Mouse (Mus musculus) adipocyte (in vitro differentiated cells): ENCODE measurements around the gene Gemin4.
"Not testable (repeated sequence)": the region's sequence is repeated elsewhere in the genome, so short reads cannot be mapped to it uniquely, and the experiment has no call there.

Experiments used
- DNase-seq: peaks from one replicate; pipeline ENCODE4 v3.0.0-alpha.2; 2016; ENCODE audit warnings: low spot score

Gene Gemin4

DNA sequence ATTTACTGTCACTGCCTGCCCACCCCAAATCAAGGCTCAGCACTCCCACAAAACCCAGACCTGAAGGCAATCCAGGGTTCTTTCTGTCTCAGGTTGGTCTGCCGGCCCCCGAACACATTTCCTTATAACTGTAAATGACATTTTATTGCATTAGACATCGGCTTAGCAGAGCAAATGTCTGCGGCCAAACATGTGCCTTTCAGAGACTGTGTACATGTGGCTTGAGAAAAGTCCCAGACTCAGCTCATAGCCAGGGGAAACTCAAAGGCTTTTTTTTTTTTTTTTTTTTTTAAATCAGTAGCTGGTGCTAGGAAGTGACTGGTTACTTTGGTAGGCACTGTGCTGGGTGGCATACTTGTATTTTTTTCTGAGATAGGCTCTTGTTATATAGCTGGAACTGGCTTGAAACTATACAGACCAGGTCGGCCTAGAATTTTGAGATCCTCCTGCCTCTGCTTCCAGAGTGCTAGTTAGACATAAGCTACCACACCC, 1.4 kb downstream of the Gemin4 start:
- DNase-seq, result no peak

DNA sequence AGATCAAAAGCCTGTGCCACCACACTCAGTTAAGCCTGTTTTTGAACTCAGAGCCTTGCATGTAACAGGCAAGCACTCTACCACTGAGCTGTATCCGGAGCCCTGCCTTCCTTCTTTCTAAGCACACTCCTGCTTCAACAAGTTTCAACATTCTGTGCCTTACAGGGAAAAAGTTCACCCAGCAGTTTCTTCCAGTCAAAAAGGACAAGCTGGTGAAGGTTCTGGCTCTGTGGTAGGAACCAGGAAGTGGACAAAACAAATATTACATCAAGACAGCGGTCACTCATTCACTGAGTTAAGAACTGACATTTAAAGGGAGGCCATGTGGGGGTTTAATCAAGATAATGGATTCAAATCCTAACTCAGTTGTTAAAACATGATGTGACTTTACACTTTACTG, 2.5 kb downstream of the Gemin4 start:
- peak; percentile 56 for DNase-seq

DNA sequence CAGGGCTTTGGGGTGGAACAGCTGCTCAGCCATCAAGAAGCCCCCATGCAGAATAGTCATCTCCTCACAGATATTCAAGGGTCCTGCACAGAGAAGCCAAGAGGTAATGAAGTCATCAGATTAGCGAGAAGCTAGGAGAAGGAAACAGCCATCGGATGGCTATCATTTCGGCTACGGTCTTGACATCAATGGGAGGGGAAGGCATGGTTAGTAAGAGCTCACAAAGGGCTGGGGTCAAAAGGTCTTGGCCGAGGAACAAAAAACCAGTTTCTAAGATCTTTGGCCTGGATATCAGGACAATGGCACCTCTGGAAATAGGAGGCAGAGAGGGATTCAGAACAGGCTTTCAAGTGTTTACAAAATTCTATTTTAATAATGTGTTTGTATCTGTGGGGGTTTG, 3.6 kb downstream of the Gemin4 start:
- DNase-seq, result no peak

DNA sequence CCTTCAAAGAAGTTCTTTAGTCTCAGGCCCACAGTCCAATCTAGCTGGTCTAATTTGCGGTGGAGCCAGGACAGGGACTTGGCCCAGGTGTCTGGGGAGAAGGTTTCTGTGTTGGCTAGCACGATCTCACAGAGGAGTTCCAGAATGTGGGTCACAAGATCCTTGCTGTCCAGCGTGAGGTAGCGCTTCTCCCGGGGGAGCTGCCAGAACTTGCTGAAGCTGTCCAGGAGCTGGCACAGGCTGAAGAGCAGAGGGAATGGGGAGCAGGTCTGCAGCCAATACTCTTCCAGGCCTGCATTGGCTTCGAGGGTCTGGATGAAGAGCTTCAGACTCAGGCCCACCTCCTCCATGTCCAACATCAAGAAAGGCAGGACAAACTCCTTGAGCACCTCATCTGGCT, 5.9 kb downstream of the Gemin4 start:
- not testable (repeated sequence) for DNase-seq

DNA sequence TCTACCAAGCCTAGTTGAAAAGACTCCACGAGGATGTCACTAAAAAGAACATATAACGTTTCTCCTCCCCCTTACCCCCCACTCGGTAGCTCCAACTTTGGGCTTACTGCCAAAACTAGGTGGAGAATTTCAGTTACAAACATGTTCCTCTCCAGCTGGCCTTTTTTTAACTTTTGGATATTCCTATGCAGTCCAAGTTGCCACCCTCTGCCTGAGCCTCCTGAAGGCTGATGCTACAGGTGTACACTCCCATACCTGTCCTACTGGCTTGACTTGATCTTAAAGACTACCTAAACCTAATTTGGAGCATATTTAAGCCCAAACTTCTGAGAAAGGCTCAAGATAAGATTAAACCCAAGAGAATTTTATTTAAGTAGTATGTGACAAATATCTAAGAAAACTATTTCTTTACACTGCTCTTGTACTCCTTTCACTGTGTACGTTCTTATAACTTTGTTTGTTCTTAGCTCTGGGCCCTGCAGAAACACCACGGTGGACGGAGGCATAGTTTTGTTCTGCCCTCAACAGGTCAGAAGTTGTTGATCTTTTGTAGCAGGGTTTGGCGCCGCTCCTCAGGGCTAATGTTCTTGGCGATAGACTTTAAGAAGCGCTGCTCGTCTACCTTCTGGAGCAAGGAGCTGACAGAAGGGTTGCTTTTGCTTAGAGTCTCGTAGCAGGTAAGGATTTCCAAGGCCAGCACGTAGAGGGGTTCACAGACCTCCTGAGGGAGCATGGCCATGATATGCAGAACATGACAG, 7.1 kb downstream of the Gemin4 start:
- no peak for DNase-seq

DNA sequence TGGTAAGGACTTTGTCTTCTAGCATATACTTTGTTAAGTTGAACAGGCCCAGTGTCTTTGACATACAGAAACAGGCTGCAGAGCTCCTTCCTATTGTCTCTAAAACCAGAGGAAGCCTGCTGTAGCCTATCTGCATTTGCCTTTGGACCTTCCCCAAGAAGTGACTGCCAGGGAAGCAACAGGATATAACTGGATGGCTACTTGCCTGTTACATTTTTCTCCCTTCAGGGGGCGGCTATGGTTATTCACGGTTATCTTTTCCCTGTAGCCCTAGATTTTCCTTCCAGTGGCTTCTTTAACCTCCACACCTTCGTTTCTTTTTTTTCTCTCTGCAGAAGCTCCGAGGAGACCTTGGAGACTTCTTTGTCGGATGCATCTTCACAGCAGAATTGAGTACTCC, 10.7 kb downstream of the Gemin4 start:
- no peak for DNase-seq

DNA sequence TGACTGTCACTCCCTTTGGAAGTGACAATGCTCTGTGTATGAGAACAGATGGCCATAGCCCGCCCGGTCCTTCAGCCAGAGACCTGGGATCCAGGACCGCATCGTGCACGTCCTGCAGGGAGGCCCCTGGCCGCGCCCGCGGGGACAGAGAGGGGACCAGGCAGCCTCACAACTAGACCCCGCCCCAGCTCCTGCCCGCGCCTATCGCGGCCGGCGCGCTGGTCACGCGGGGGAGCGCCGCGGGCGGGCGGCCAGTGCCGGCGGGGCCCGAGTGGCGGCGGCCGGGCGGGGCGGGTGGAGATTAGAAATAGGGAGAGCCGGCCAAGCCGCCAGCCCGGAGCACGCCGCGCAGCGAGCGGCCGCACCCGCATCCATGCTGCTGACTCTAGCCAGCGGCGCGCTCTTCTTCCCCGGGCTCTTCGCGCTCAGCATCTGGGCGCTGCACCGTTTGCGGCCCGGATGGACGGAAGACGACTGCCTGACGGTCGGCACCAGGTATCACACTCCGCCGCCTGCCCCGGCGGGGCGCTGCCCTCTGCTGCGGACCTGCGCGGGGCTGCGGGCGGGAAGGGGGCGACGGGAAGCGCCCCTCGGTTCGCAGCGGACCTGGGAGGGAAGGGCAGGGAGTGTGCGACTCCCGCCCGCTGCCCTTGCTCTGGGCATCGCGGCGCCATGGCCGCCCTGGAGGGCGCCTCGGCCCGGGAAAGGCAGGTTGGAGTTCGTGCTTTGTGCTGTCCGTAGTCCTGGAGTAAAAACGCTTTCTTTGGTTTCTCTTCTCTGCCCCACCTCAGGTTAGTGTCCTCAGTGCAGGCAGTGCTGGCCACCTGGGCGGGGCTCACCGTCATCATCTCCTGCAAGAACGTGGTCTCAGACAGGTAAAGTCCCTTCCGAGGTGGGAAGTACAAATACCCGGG, 15.4 kb downstream of the Gemin4 start:
- DNase-seq, result peak; percentile 48

DNA sequence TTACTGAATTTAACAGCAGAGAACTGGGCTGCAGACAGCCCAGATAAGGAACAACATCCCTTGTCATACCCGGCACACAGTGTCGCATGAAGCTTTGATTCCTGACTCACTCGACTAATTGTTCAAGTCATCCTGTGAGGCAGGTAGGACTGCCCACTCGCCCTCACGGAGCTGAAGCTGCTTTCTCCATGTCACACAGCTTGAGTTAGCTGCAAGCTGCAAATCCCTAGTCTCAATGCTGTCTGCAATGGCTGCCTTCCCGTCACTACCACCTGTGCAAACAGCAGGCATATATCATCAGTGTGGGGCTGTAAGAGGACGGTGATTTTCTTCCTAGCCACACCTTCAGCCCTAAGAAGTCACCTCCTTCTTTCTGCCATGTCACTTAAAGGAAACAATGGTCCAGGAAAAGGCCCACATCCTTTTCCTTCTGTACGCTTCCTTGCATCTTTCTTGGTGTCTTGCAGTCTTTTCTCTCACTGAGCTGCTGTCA, 20.4 kb downstream of the Gemin4 start:
- DNase-seq, result no peak

DNA sequence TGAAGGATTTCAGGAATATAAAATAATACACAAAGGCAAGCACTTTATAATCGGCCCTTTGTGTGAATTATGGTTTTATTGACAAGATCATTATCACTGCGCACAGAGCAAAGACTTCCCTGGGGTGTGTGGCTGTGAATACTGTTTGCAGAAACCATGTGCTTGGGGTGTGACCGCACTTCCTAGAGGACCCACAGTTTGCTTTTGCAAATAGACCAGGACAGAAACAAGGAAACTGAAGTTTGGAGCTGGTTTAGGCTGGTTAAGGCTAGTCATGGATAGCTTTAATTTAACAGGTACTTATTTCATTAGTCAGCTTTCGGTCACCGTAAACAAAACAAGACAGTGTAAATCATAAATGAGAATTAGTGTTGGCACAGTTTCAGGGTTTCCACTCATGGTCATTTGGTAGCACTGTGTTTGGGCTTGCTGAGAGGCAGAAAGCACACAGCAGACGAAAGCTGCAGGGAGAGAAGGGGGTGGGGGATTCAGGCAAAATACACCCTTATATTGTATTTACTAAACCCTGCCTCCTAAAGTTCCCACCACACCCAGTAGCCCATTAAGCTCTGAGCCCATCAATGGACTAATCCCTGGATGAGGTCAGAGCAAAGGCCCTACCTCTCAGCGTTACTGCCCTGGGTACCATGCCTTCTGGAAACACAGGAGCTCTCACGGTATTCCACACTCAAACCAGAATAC, 21.0 kb downstream of the Gemin4 start:
- DNase-seq, result no peak

DNA sequence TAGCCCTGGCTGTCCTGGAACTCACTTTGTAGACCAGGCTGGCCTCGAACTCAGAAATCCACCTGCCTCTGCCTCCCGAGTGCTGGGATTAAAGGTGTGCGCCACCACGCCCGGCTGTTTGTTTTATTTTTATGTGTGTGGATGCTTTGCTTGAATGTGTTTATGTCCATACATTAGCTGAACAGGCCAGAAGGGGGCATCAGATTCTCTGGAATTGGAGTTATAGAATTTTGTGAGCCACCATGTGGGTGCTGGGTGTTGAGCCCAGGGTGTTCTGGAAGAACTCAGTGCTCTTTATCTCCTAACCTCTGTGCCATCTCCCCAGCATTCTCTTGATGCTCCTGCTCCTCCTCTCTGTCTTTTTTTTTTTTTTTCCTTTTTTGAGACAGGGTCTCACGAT, 30.6 kb downstream of the Gemin4 start:
- DNase-seq, result no peak

DNA sequence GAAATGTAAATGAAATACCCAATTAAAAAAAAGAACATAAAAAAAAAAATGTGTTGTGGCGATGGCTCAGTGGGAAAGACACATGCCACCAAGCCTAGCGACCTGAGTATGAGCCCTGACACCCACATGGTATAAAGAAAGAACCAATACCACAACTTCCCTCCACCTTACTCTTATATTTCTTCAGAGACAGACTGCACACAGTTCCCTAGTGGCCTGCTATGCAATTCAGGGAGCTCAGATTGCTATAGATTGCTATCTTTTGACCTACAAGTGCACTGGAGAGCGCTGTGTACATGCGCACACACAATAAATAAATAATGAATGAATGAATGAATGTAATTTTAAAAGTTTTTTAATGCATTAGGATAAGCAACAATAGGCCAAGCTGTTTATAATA, 33.7 kb downstream of the Gemin4 start:
- DNase-seq, result no peak

DNA sequence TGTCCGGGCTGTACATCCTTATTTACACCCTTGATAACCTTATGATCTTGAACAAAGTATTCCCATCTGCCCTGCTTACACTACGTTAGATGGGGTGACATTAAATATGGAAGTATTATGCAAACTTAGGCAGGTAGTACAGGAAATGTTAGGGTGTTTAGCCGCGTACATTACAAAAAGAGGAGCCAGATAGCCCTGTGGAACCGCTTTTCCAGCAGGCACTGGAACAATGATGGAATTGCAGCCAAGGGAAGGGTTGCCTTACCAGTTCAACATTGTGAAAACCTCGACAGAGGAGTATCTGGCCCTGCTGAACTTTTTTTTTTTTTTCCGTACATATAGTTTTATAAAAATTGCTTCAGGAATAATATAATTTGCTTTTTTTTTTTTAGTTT, 37.3 kb downstream of the Gemin4 start:
- peak; percentile 41 for DNase-seq

DNA sequence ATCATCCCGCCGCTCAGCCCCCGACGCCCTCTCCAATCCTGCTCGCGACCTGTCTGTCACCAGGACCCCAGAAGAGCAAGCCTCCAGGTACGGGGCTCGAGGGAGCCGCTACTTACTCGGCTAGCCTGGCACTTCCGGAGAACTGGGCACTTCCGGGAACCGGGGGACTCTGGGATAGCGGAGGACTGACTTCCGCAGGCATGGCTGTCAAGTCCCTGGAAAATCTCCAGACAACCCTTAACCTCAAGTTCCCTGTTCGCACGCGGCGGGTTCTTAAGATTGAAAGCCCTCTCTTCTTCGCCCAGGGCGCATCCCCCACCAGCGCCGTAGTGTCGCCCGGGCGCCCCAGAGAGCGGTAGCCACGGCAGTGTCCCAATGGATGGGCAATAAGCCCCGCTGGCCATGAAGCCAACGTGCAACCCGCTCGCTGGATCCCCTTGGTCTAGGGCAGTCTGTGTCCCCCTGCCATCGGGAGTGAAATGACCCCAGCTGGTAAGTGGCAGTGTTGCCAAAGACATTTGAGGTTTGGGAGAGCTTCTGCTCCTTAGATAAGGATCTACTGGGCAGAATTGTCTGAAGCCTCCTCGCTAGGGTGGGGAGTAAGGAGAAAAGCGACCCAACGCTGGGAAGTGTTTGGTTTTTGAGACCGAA, 37.8 kb downstream of the Gemin4 start, which contains the start of the genes Vps53 and Fam57a:
Vps53 (minus strand) TSS at position 153 of the 651 bp plus-strand sequence.
Fam57a (plus strand) TSS at position 177 of the 651 bp plus-strand sequence.
- DNase-seq, result peak; percentile 92

DNA sequence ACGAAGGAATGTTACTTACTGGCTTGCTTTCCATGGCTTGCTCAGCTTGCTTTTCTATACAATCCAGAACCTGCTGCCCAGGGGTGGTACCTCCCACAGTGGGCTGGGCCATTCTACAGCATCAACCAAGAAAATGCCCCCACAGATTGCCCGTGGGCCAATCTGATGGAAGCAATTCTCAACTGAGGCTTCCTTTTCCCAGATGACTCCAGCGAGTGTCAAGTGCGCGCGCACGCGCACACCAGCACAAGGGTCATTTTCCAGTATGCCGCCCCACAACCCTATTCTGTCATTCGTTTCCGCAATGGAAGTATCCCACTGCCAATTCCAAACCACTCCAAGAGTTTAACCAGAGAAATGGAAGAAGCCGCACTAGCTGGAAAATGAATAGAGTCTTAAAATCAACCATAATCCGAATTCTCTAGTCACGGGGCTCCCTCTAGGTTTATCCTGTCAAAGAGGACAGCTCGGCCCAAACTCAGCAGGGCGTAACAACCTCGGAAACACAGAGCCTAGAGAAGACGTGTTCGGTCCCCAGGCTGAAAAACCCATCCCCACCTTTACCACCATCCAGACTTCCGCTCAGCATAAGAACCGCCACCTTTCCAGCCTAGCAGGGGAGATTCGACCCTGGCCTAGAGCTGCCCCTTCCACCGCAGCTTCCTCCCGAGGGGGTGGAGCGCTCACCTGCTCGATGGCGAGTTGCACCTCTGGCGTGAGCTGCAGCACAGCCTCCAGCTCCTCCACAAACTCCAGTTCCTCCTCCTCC, 38.6 kb downstream of the Gemin4 start:
- peak; percentile 56 for DNase-seq

DNA sequence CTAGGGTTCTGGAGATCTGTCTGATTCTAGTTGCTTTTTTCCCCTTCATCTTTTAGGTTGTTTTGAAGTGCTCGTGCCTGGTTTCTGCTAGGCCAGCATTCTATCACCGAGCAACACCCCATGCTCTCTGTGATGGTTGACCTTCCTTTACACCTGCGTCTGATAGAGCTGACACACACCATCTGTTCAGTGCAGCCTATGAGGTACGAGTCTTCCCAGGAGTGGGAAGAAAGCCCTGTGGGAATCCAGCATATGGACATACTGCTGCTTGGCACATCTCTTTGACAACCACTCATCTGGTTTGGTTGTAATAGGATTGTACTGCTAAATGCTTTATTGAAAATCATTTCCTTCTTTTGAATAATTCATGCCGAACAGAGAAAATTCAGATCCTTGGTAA, 47.3 kb downstream of the Gemin4 start:
- no peak for DNase-seq

DNA sequence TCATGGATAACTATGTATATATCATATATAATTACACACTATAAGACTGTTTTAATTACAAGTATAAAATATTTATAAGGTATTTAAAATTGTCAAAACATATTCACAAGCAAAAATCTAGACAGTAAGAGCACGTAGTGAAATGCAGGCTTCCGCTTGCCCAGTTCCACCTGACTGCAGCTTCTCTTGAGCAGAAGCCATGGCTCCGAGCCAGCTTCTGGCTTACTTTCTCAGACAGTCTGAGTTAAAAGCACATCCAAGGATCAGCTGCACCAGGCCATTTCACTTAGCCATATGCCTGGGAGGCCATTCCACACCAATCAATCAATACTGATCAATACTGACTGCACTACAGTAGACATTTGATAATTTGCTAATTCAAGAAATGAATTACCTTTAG, 48.5 kb downstream of the Gemin4 start:
- DNase-seq, result peak; percentile 32

DNA sequence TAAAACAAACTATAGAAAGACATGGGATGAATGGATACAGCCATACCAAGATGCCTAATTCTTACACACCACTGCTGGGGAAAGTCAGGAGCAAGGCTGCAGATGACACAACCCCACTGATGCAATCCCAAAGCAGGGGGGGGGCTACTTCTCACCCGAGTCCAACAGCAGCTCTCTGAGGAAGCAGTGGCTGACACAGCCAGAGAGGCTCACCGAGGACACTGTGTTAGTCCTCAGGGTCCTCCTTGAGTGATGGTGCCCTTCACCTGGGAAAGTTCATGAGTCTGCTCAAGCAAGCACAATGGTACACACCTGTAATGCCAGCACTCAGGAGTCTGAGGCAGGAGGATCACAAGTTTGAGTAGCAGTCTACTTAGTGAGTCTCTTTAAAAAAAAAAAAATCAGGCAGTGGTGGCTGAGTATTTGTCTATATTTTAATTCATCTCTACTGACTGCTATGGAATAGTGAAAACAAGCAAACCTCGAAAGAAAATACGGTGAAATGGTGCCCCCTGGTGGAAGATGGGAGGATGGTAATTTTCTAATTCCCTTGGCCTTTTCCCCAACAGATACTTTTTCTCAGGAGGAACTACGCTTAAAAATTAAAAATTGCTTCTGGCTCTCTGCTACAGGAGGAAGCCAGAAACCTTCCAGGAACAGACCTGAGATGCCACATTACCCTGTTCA, 50.2 kb downstream of the Gemin4 start:
- DNase-seq, result peak; percentile 88

DNA sequence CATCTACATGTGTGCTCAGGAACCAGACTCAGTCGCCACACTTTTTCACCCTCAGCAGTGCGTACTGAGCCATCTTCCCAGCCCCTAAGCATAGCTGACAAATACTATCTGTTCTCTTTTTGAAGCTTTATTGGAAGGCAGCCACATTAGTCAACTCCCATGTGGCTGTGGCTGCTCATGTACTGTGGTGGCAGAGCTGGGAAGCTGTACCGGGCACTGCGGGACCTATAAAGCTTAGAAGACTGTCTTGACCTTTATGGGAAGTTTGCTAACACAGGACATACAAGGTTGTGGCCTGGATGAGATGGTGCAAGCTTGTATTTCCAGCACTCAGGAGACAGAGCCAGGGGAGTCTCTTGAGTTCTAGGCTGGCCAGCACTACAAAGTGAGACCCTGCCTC, 50.8 kb downstream of the Gemin4 start:
- no peak for DNase-seq
